Mouse (Mus musculus) large intestine, adult 2 months (tissue): ENCODE data around the gene Bcl2l1. TPM values are rescaled to one million over a fixed set of nuclear protein-coding genes. Genes with fewer than 3 reads are reported as not detected.

Source experiments
- DNase-seq: peaks from one replicate; pipeline ENCODE4 v3.0.0-alpha.2; 2012; ENCODE audit warnings: low read depth, low spot score
- WGBS: fragments of 180-500 bp; shearing (Covaris S2); methylation state at CpG from one replicate; pipeline ENCODE4 v1.1.7; 2018; 5-methylcytosine and 5-hydroxymethylcytosine counted together
- polyA plus RNA-seq: library from polyadenylated mRNA; depleted of rRNA; stranded (reverse); fragments of >200 nt; gene quantifications from 2 replicates; pipeline ENCODE4 v1.2.3, GENCODE M21; 2012

Gene Bcl2l1
- polyA plus RNA-seq, 1 experiment: 43.6 TPM

DNA sequence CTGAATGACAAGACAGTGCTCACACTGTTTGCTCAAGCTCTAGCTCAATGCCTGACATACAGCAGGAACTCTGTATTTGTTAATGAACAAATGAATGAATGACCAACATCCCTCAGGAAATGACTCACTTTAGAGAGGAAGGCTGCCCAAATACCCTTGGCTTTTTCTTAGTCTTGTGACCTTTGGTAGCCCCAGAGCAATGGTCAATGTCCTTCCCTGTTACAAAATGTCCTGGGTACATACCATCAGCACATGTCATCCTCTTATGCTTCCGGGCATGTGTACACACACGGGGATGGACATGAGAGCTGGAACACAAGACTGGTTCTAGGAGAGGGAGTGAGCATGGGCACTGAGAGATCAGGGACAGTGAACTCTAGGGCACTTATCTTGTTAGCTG is 25.5 kb downstream of the Bcl2l1 start:
- 26% methylated on average over 2 of the region's 2 CpGs for WGBS
- DNase-seq: no peak

DNA sequence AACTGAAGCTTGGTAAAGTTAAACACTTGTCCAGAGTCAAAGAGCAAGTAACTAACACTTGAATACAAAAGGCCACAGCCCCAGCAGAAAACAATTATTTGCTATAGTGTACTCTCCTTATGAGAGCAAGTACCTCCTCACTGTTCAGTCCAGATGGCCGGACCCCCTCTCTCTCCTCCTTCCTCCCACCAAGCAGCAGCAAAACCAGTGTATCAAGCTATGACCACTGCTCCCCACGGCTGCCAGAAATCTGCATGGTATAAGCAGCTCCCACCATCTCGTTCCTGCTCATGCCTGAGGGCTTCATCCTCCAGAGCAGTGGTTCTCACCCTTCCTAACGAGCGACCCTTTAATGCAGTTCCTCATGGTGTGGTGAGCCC is 26.4 kb downstream of the Bcl2l1 start:
- WGBS: 43% methylated on average over 5 of the region's 5 CpGs
- no peak for DNase-seq

DNA sequence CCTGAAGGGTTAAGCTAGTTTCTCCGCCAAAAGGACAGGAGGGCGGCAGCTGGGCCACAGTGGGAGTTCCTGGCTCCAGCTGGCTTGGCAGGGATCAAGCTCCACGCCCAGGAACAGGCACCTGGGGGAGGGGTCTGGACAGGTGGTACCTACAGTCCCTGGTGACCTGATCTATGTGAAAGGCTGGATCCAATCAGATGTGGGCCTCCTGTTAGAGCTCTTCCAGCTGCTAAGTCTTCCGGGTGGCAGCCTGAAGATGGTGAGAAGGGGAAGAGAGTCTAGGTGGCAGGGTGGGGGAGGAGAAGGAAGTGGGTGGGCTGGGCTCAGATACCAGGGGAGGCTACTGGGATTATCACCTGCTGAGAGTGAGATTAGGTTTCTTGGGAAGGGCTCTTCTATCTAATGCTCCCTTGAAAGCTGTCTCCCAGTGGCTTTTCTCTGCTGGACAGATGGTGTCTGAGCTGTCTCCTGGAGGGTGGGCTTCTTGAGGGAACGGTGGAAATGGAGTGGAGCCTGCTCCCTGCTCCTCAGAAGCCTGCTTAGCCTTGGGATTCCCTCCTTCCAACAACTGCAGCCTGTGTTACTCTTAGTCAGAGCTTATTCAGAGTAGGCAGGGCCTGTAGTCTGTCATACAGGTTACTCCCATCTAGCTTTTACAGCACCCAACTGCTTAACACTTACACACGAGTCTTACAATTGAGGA is 27.0 kb downstream of the Bcl2l1 start:
- WGBS: 8% methylated on average over 6 of the region's 6 CpGs
- DNase-seq: no peak

DNA sequence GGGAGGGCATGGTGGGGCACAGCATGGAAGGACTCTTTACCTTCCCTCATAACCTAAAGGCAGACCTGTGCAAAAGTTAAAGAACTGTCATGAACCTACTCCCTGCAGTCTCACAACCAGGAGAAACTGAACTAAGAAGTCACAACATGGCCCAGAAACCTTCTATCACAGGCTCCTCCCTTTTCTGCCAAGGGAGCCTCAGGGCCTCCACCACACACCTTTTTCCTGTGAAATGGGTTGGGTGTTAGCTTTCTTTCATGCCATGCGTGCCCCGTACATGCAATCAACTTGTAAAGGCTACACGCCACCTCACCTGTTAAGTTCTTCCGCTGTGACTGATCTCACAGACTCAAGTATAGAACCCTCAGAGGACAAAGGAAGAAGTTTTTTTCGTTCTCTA is 28.4 kb downstream of the Bcl2l1 start:
- no peak for DNase-seq
- WGBS: 82% methylated on average over 5 of the region's 5 CpGs

DNA sequence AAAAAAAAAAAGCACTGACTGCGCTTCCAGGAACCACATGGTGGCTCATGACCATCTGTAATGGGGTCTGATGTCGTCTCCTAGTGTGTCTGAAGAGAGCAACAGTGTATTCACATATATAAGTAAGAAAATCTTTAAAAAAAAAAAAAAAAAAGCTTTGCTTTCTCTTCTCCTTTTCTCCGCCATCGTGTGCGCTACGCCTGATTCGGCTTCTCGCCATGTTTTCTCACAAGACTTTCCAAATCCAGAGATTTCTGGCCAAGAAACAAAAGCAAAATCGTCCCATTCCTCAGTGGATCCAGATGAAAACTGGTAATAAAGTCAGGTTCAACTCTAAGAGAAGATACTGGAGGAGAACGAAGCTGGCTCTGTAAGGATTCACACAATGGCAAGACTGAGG is 29.2 kb downstream of the Bcl2l1 start:
- WGBS: 91% methylated on average over 10 of the region's 10 CpGs
- no peak for DNase-seq

DNA sequence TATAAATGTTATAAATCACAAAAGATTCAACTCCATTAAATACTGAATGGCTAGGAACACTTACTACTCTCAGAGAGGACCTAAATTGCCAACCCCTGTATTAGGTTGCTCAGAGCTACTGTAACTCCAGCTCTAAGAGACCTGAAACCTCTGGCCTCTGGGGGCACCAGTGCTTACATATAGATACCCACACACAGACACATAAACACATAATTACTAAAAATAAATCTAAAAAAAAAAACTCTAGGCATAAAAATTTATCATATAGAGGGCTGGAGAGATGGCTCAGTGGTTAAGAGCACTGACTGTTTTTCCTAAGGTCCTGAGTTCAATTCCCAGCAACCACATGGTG is 30.8 kb downstream of the Bcl2l1 start:
- DNase-seq: no peak

DNA sequence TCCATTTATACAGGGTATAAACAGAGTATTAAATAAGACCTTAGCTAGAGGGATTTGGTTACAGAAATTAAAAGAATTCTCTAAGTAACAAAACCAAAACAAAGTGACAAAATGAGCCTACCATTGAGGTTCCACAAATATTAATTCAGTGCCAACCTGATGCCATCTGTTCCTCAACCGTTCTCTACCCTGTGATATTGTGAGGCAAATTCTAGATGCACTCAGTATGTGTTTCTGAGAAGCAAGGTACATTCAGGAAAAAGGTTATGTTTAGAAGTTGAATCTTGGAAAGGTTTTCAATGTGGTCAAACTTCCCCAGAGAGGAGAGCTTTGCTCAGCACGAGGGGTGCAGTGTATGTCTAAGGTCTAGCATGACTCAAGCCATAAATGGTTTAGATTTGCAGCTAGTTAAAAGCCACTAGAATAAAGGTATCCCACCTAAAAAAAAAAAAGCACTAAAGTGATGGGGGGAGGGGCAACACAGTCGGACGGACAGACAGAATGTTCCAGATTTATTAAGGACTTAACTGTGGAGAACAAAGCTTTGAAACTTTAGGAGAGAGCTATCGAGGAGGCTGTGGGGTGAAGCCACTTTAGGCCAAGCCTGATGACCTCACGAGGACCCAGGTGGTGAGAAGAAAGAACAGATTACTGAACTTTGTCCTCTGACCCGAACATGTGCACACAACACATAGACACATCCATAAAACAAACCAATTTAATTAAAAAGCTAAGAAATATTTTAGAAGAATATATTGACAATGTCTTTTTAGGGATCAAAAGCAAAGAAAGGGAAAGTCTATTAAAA is 31.4 kb downstream of the Bcl2l1 start:
- WGBS: 41% methylated on average over 7 of the region's 7 CpGs
- DNase-seq: no peak

DNA sequence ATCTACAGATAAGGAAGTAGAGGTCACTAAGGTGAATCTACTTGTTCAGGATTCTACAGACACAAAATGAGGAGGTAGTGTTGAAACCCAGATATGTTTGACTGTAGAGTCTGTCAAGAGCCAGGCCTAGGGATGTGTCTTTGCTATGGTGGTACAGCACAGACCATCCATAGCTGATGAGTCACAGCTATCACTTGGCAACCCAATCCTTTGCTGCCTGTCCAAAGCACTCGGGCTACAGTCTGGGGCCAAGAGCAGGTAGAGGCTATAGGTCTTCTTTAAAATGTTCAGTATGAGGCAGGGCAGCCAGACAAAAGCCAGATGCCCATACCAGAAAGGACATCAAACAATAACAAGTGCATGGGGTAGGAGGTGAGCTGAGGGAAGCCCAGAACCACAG is 33.9 kb downstream of the Bcl2l1 start:
- no peak for DNase-seq
- 88% methylated on average over 1 of the region's 1 CpGs for whole genome bisulfite sequencing

DNA sequence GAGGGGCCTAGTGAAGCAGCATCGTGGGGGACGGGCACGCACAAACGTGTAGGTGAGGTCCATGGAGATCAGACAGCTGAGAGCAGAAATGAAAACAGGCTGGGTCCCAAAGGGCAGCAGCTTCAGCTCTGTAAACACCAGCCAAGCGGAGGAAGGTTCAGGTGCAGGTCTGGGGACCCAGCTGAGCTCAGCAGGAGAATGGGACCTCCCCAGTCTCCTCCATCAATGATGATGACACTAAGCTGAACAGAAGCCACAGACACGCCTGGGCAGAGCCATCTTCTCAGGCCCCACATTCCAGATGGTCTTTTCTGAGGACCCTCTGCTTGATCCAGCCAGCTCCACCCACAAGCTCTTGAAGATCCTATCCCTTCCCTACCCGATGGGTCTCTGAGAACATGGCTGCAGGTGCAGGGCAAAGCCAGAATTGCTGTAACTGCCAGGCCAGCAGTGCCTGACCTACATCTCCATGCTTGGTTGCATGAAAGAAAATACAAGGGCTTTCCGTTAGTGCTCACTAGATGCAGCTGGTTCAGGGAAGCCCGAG is 37.2 kb downstream of the Bcl2l1 start:
- 83% methylated on average over 9 of the region's 9 CpGs for WGBS
- DNase-seq: no peak

DNA sequence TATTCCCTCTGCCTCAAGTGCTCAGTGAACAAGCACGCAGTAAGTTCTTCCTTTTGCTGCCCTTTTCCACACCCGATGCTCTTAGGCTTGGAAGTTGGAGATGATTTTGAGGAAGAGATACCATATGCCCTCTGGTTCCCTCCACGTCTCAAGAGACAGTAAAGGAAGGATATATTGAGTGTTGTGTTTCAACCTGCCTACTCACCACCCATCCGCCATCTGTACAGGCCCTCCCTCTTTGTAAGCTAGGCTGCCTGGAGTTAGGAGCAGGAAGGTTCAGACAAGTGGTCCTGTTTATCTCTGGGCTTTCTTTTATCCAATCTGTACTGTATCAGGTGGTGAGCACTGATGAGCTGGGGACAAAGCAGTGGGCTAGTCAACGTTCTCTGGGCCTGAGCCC is 38.1 kb downstream of the Bcl2l1 start:
- 80% methylated on average over 5 of the region's 5 CpGs for WGBS
- no peak for DNase-seq

DNA sequence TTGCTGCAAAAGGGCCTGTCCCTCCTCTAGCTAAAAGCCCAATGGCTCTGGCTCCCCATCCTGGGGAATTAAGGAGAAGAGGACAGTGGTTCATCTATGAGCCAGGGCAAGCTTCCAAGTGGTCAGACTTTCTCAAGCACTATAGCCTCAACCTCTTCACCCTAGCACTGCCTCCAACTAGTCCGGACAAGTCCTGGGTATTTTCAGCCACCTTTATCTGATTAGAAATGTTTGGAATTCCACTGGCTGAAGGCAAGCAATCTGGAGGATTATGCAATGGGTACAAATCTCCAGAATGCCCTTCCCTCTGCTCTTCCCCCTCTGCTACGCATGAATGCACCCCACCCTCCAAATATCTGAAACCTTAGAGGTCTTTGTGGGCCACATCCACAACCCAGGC is 39.1 kb downstream of the Bcl2l1 start:
- WGBS: 68% methylated on average over 2 of the region's 2 CpGs
- no peak for DNase-seq

DNA sequence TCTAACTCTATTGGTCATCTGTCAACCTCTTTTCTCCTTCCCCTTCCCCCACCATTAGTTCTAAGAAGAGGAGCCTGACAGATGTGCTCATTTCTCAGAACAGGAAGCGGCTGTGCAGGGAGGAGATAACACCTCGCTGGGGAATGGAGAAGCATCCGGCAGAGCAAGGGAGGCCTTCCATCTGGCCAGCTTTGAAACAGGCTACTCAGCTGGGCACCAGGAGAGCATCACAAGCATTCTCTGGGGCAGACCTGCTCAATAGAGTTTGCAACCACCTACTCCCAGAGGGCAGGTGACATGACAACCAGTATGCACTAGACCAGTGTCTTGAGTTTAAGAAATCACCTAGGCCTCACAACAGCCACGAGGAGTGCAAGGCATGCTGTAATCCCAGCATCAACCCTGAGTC is 41.9 kb downstream of the Bcl2l1 start:
- DNase-seq: no peak
- WGBS: 53% methylated on average over 4 of the region's 4 CpGs

DNA sequence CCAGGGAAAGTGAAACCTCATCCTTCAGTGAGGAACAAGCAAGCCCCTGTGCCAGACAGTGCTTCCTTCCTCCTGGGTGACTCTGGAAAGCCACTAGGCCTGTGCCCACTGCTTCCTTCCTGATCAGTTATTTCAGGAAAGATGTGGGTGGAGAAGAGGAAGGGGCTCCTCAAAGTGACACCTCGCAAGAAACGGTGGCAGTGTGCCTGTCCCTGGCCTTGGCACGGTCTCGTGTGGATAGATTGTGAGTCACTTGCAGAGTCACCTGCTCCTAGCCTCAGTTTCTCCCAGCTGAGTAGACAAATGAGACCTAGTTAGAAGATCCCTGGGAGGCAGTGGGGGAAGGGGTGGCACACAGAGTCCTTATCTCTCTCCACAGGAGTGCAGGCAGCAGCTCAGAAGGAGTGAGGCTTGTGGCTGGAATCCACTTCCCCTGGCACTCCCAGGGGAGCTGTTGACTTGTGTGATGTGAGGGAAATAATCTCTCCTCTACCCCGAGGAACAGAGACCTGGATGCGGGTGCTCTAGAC is 42.6 kb downstream of the Bcl2l1 start:
- WGBS: 59% methylated on average over 6 of the region's 6 CpGs
- DNase-seq: no peak

DNA sequence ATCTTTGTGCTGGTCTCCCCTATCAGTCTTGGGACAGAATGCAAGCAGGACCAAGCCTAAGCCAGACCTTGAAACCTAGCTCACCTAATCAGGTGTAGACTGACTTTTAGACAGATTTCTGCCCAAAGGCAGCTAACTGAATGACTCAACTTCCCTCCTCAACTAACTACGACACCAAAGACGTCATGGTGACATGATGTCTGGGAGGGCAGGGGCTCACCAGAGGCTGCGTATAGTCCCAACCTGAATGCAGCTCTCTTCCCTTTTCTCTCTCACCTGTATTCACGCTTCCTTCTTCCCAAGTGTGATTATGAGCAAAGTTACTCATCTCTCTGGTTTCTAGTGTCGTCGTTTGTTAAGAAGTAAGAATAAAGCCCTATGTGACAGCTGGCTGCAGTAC is 44.0 kb downstream of the Bcl2l1 start:
- no peak for DNase-seq
- 90% methylated on average over 6 of the region's 6 CpGs for WGBS

DNA sequence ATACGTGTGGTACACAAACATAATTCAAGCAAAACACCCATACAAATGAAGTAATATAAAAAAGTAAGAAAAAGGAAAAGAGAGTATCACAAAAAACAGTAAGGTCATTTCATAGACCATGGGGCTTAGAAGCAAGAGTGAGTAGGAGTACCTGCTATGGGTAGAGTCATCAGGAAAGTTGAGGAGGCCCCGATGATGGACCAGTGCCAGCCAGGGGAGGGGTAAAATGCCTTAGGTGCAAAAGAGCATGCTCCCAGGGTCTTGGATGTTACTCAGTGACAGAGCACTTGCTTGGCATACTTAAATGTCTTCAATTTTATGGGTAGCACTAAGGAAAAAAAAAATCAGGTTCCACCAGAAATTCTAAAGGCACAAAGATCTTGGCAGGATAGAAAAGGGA is 44.4 kb downstream of the Bcl2l1 start:
- no peak for DNase-seq
- WGBS: 74% methylated on average over 2 of the region's 2 CpGs

DNA sequence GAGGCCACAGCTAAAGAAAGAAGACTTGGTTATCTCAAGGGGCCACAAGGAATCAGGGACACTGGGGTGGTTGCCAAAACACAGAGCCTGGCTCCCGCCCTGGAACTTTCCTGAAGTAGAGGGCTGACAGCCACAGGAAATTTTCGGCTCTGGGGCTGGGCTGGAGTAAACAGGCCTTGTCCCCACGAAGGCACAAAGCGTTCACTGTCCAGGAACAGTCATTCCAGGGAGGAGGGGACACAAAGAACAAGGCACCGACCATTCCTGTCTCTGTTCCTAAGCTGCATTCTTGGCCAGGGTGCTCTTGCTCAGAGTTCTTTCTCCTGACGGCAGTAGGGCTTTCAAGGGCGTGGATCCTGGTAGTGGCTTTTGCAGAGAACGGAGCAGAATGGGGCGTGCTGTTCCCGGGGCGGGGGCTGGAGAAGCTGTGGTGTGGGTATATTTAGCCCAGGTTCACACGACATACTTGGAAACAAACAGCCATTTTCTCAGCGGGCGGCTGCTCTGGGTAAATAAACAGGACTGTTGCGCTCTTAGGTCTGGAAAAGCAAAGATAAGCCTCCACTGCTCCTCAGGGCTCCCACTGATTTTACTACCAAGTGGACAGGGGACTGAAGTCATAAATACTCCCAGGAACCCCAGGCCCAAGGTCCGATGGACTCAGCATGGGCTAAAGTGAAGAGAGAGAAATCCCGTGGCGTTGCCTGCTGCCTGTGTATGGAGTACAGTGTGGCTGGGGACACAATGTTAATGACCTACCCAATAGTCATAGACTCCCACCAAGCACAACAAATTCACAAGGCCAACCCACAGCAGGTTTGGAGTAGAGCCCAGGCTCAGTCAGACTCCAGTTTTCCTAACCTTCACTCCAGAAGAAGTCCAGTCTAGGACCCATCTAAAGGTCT is 45.8 kb downstream of the Bcl2l1 start:
- 11% methylated on average over 18 of the region's 18 CpGs for WGBS
- no peak for DNase-seq

DNA sequence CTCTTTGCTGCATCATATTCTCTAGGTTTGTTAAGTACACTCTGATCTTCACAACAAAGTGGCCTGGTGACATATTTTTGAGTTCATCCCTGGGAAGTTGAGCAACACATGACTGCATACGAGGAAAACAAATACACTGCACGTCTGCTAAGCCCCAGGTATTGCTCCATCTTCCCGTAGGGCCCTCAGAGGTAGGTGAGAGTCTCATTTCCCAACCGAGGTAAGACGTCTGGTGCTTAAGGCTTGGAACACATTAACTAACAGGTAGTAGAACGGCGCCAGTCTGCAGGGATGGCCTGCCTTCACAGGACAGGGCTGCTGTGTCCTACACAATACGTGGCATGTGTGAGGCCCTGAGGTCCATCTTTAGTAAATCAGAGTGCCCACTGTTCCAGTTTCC is 46.9 kb downstream of the Bcl2l1 start:
- DNase-seq: no peak
- WGBS: 82% methylated on average over 8 of the region's 8 CpGs

DNA sequence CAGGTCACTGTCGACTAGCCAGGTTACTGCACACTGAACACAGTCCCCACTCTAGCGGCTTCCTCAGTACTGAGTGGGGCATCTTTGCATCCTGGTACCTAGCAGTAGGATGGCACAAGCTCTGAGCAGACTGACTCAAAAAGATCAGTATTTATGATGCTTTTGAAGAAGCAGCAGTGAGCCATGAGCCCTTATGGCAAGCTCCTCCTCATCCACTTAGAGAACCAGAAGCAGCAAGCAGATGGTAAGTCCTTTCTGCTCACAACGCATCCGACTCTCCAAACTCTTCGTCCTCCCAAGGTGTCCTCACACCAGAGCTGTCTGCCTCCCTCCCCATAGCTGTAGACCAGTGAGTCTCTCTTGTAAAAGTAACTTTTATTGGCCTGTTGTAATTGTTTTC is 48.3 kb downstream of the Bcl2l1 start:
- no peak for DNase-seq
- 88% methylated on average over 5 of the region's 5 CpGs for WGBS

DNA sequence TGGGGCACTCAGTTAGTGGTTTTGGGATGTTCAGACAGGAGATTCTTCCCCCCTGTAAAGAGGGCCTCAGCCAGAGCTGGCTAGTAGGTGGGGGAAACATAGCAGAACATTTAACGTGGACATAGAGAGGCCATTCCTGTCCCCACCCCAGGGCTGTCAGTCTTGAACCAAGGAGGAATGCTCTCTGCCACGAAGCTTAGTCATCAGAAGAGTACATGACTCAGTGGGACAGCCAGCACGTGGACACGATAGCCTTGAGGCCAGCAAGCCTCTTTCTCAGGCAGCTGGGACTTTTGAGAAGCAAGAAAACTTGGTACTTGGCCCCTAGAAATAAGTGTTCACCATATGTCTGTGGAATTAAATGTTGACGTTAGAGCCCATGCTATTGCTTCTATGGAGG is 48.9 kb downstream of the Bcl2l1 start:
- WGBS: 81% methylated on average over 5 of the region's 5 CpGs
- no peak for DNase-seq
